Mouse (Mus musculus) G1E (cell line): ENCODE results near the gene Dgkz.

Source experiments
- CTCF ChIP-seq: IDR thresholded peaks from 2 replicates; pipeline ENCODE4 v1.5.1; 2012; ENCODE audit warnings: low read depth, low read length, inconsistent platforms, mixed read lengths
- GATA2 ChIP-seq: IDR thresholded peaks from 2 replicates; pipeline ENCODE4 v1.6.1; 2012; ENCODE audit warnings: low read depth, low read length, inconsistent platforms, borderline replicate concordance

GRCm38 (mm10) chr2:91939303-91939935 lies 36.2 kb downstream of the Dgkz start:
- TF ChIP-seq CTCF (no peak), GATA2 (no peak)
